Mouse (Mus musculus) ES-Bruce4 (cell line): ENCODE measurements around the gene Synrg.

Experiments
- CTCF ChIP-seq: IDR thresholded peaks from one replicate; pipeline ENCODE4 v1.8.1; 2011; ENCODE audit warnings: low read depth, low read length
- EP300 ChIP-seq: IDR thresholded peaks from 2 replicates; pipeline ENCODE4 v1.6.1; 2011; ENCODE audit warnings: low read depth, low read length; ENCODE audit not compliant: insufficient read depth
- POLR2A ChIP-seq: IDR thresholded peaks from one replicate; pipeline ENCODE4 v1.8.1; 2011; ENCODE audit warnings: low read length; ENCODE audit not compliant: insufficient read depth

GRCm38 (mm10) chr11:84079887-84080286 lies 115.7 kb downstream of the Synrg start:
- no peak for TF ChIP-seq POLR2A
- TF ChIP-seq CTCF = no peak
- no peak for TF ChIP-seq EP300
